ENCODE assay signal across 8 mouse cellular contexts in genomic region chr12:81781105-81781909, GRCm38 (mm10). TPM values are rescaled to one million over a fixed set of nuclear protein-coding genes. Genes with fewer than 3 reads are reported as not detected.
A peak's percentile ranks its signal among the peaks of the same experiment; 100 is the strongest.
DNase-seq lines count a peak whose midpoint lies in the region; ATAC-seq and TF ChIP-seq lines count a peak whose summit lies in the region.

Map3k9 (minus strand) TSS chr12:81781175.

- H3K4me1 ChIP-seq in forebrain, embryonic 10.5 days, result peaks cover 25% of the 10 kb centered on the region
- H3K4me1 ChIP-seq in heart, embryonic 15.5 days (replicated peaks), result peaks cover 6% of the 10 kb centered on the region
- H3K4me1 ChIP-seq in liver, embryonic 12.5 days, result peaks cover 16% of the 10 kb centered on the region

- H3K9me3 ChIP-seq in forebrain, embryonic 10.5 days, result no peaks in the 10 kb centered on the region
- H3K9me3 ChIP-seq in heart, embryonic 15.5 days (replicated peaks), result no peaks in the 10 kb centered on the region
- no peaks in the 10 kb centered on the region for H3K9me3 ChIP-seq in liver, embryonic 12.5 days (replicated peaks)

- peak within 1 kb of the TSS; percentile 98 for H3K4me2 ChIP-seq in heart, embryonic 15.5 days
- H3K4me2 ChIP-seq in liver, embryonic 12.5 days, result peak within 1 kb of the TSS; percentile 89

- peak within 1 kb of the TSS; percentile 48 for H3K9ac ChIP-seq in heart, embryonic 15.5 days
- peak within 1 kb of the TSS; percentile 52; the same call in 1 of the 2 replicates for H3K9ac ChIP-seq in liver, embryonic 12.5 days

- H3K79me3 ChIP-seq in C2C12 (ENCODE audit: low read depth), result no peaks in the 10 kb centered on the region

- H3K4me3 ChIP-seq in C2C12 (ENCODE audit: insufficient read depth, poor library complexity, severe bottlenecking), result no peak within 1 kb of the TSS
- H3K4me3 ChIP-seq in forebrain, embryonic 10.5 days, result peak within 1 kb of the TSS; percentile 84
- peak within 1 kb of the TSS; percentile 66 for H3K4me3 ChIP-seq in heart, embryonic 15.5 days
- H3K4me3 ChIP-seq in liver, embryonic 12.5 days, result peak within 1 kb of the TSS; percentile 62

- H3K79me2 ChIP-seq in C2C12 (ENCODE audit: control insufficient read depth, insufficient read depth), result no peaks in the 10 kb centered on the region

- H3K27me3 ChIP-seq in C2C12 (ENCODE audit: control insufficient read depth, insufficient read depth, insufficient read length), result peaks cover 27% of the 10 kb centered on the region
- H3K27me3 ChIP-seq in forebrain, embryonic 10.5 days (ENCODE audit: poor library complexity, severe bottlenecking), result peaks cover 63% of the 10 kb centered on the region
- H3K27me3 ChIP-seq in heart, embryonic 15.5 days, result peaks cover 70% of the 10 kb centered on the region
- peaks cover 88% of the 10 kb centered on the region for H3K27me3 ChIP-seq in liver, embryonic 12.5 days (replicated peaks)
- H3K27me3 ChIP-seq in splenic B cell, adult 2 months (ENCODE audit: control insufficient read depth, insufficient read depth, low read length, poor library complexity, severe bottlenecking), result no peaks in the 10 kb centered on the region

- peak within 1 kb of the TSS; percentile 88 for H3K27ac ChIP-seq in forebrain, embryonic 10.5 days
- no peak within 1 kb of the TSS for H3K27ac ChIP-seq in heart, embryonic 15.5 days
- H3K27ac ChIP-seq in liver, embryonic 12.5 days, result no peak within 1 kb of the TSS

- DNase-seq in c-Kit-positive CD71-negative TER-119-negative erythroid progenitor cells, embryonic 14.5 days (ENCODE audit: low read depth), result peak; percentile 70
- DNase-seq in forebrain, embryonic 10.5 days (ENCODE audit: extremely low spot score, low spot score), result peak; percentile 93
- peak; percentile 97 for DNase-seq in kidney, postnatal 14 days
- peak; percentile 94 for DNase-seq in naive thymus-derived CD4-positive, alpha-beta T cell, adult 2 months (ENCODE audit: low read depth)
- peak; percentile 95 for DNase-seq in splenic B cell, adult 2 months (ENCODE audit: low read depth, low spot score)

- ATAC-seq in heart, embryonic 15.5 days (replicated peaks; ENCODE audit: insufficient number of reproducible peaks, insufficient read depth, low FRiP score, low read depth), result peak; percentile 99
- ATAC-seq in liver, embryonic 12.5 days, result peak; percentile 94

- H3ac ChIP-seq in C2C12 (ENCODE audit: control insufficient read depth, insufficient read length, low read depth), result peak within 1 kb of the TSS; percentile 34

- H3K36me3 ChIP-seq in C2C12 (ENCODE audit: control insufficient read depth, insufficient read depth), result no peaks in the 10 kb centered on the region
- H3K36me3 ChIP-seq in forebrain, embryonic 10.5 days (replicated peaks), result no peaks in the 10 kb centered on the region
- H3K36me3 ChIP-seq in heart, embryonic 15.5 days, result no peaks in the 10 kb centered on the region
- H3K36me3 ChIP-seq in liver, embryonic 12.5 days, result no peaks in the 10 kb centered on the region
- H3K36me3 ChIP-seq in splenic B cell, adult 2 months (ENCODE audit: control insufficient read depth, insufficient read depth, low read length, poor library complexity, severe bottlenecking), result no peaks in the 10 kb centered on the region

- WGBS in forebrain, embryonic 10.5 days, result 1% methylated on average over 43 of the region's 56 CpGs
- 1% methylated on average over 40 of the region's 56 CpGs for WGBS in heart, embryonic 15.5 days
- WGBS in liver, embryonic 12.5 days (ENCODE audit: insufficient replicate concordance), result 3% methylated on average over 49 of the region's 56 CpGs

- no peak for TF ChIP-seq CTCF in C2C12 (IDR thresholded peaks at IDR 0.05; ENCODE audit: control insufficient read depth, insufficient read depth, insufficient read length)

TF ChIP-seq in C2C12, 6 proteins besides CTCF, POLR2A, EP300 and RAD21:
- TF ChIP-seq MYOG (IDR thresholded peaks at IDR 0.05; ENCODE audit: control insufficient read depth, extremely low read depth, insufficient read length) (no peak), USF1 (IDR thresholded peaks at IDR 0.05; ENCODE audit: low read depth) (no peak), MYOD1 (IDR thresholded peaks at IDR 0.05; ENCODE audit: control insufficient read depth, insufficient read length, low read depth) (no peak), MAX (IDR thresholded peaks at IDR 0.05) (no peak), FOSL1 (IDR thresholded peaks at IDR 0.05; ENCODE audit: insufficient read depth, low read length, poor library complexity, severe bottlenecking) (no peak), CEBPB (IDR thresholded peaks at IDR 0.05; ENCODE audit: low read depth) (no peak)

RNA-seq across cellular contexts. Expression of gene Map3k9, which starts in this region (rescaled TPM):
- polyA plus RNA-seq in C2C12 (2012; fragmentation: generic; extraction: Trizol), result 0.29 TPM
- polyA plus RNA-seq in forebrain, embryonic 10.5 days (2016; fragmentation: Nextera tagmentation; extraction: Ambion mirVana), result 1.3 and 1.6 TPM in 2 replicates
- 0.19 and 0.30 TPM in 2 replicates for polyA plus RNA-seq in heart, embryonic 15.5 days (2015; fragmentation: Nextera tagmentation; extraction: Ambion mirVana)
- 0.12 and 0.15 TPM in 2 replicates for polyA plus RNA-seq in liver, embryonic 12.5 days (2016; fragmentation: Nextera tagmentation; extraction: Ambion mirVana)

Comparison
In these comparisons a context has a peak if more than half of its experiments do, and no peak if none do; other contexts are left out.
1. Peak in ATAC-seq, H3K4me3 ChIP-seq, H3K9ac ChIP-seq and H3K4me2 ChIP-seq in heart, embryonic 15.5 days; RNA of the gene not detected or under 1 TPM.
2. Peak in ATAC-seq, H3K4me3 ChIP-seq, H3K9ac ChIP-seq and H3K4me2 ChIP-seq in liver, embryonic 12.5 days; RNA of the gene not detected or under 1 TPM.